22 mouse cellular contexts compared by ENCODE assay signal in the genomic region with DNA sequence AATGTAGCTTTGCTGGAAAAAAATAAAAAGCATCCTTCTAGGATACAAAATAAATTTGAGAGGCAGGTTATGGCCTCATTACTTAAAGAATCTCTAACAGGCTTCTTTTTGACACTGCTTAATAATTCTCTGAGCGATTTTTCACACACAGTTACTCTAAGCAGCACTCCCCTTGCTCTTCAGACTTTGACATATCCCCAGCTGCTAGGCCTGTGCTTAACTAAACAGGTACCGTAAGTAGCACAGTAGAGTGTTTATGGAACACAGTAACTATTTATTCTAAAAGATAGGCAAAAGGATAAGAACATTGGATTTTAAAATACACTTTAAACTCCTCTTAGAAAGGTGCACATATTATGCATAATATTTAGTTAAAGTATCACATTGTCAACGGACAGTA. TPM values are rescaled to one million over a fixed set of nuclear protein-coding genes. Genes with fewer than 3 reads are reported as not detected.
DNase-seq lines count a peak whose midpoint lies in the region; ATAC-seq and TF ChIP-seq lines count a peak whose summit lies in the region.
"Had no signal": no experiment of that assay in that cellular context is flagged by ENCODE, and none has a peak within 500 bp of the region (broad histone marks: within the 10 kb centered on the region; RNA-seq: fewer than 3 reads in every experiment).

No protein-coding gene starts in this region.

- no peaks in the 10 kb centered on the region for H3K79me2 ChIP-seq in liver, adult 2 months (ENCODE audit: control insufficient read depth, insufficient read depth, low read length)

- no peak for ATAC-seq in liver, embryonic 11.5 days (replicated peaks; ENCODE audit: low FRiP score)
- ATAC-seq in liver, postnatal 0 days = no peak
- no peak for ATAC-seq in liver, embryonic 12.5 days
- ATAC-seq: forebrain, embryonic 14.5 days had no signal

- no peaks in the 10 kb centered on the region for H3K9me3 ChIP-seq in liver, embryonic 11.5 days (ENCODE audit: control insufficient read depth, low read length)
- H3K9me3 ChIP-seq in liver, postnatal 0 days (ENCODE audit: low read length) = no peaks in the 10 kb centered on the region
- H3K9me3 ChIP-seq in liver, embryonic 12.5 days (replicated peaks) = no peaks in the 10 kb centered on the region
- H3K9me3 ChIP-seq: embryonic facial prominence, embryonic 13.5 days; embryonic facial prominence, embryonic 15.5 days; forebrain, embryonic 10.5 days; forebrain, embryonic 12.5 days had no signal

- no peak overlapping the region for H3K27ac ChIP-seq in liver, adult 2 months (replicated peaks; ENCODE audit: insufficient read depth, low read depth, low read length)
- no peak overlapping the region for H3K27ac ChIP-seq in liver, embryonic 11.5 days (ENCODE audit: low read depth, low read length)
- peak overlapping the region; percentile 89; the same call in 1 of the 2 replicates for H3K27ac ChIP-seq in liver, postnatal 0 days (ENCODE audit: low read depth)
- no peak overlapping the region for H3K27ac ChIP-seq in liver, embryonic 12.5 days
- H3K27ac ChIP-seq: embryonic facial prominence, embryonic 13.5 days; embryonic facial prominence, embryonic 15.5 days; forebrain, embryonic 10.5 days; forebrain, embryonic 12.5 days had no signal

- no peaks in the 10 kb centered on the region for H3K36me3 ChIP-seq in liver, adult 2 months (ENCODE audit: control insufficient read depth, insufficient read depth, low read length)
- no peaks in the 10 kb centered on the region for H3K36me3 ChIP-seq in liver, embryonic 11.5 days (ENCODE audit: control insufficient read depth, insufficient read depth, low read length)
- H3K36me3 ChIP-seq in liver, postnatal 0 days (replicated peaks; ENCODE audit: insufficient read depth, low read length) = no peaks in the 10 kb centered on the region
- H3K36me3 ChIP-seq in liver, embryonic 12.5 days = no peaks in the 10 kb centered on the region
- H3K36me3 ChIP-seq: embryonic facial prominence, embryonic 13.5 days; embryonic facial prominence, embryonic 15.5 days; forebrain, embryonic 10.5 days; forebrain, embryonic 12.5 days had no signal

- no peak overlapping the region for H3K9ac ChIP-seq in liver, adult 2 months (ENCODE audit: low read depth, low read length)
- H3K9ac ChIP-seq in liver, embryonic 11.5 days (ENCODE audit: low read depth, low read length) = no peak overlapping the region
- no peak overlapping the region for H3K9ac ChIP-seq in liver, postnatal 0 days (replicated peaks)
- H3K9ac ChIP-seq in liver, embryonic 12.5 days = no peak overlapping the region
- H3K9ac ChIP-seq: embryonic facial prominence, embryonic 13.5 days; embryonic facial prominence, embryonic 15.5 days; forebrain, embryonic 12.5 days had no signal

- H3K27me3 ChIP-seq in liver, adult 2 months (ENCODE audit: control insufficient read depth, insufficient read depth, low read length) = no peaks in the 10 kb centered on the region
- no peaks in the 10 kb centered on the region for H3K27me3 ChIP-seq in liver, embryonic 11.5 days (replicated peaks; ENCODE audit: control insufficient read depth, insufficient read depth, low read length)
- H3K27me3 ChIP-seq in liver, postnatal 0 days (ENCODE audit: insufficient read depth, low read length) = no peaks in the 10 kb centered on the region
- H3K27me3 ChIP-seq in liver, embryonic 12.5 days (replicated peaks) = no peaks in the 10 kb centered on the region
- H3K27me3 ChIP-seq: embryonic facial prominence, embryonic 13.5 days; embryonic facial prominence, embryonic 15.5 days; forebrain, embryonic 12.5 days had no signal

- WGBS in liver, adult 2 months = 34% methylated on average over 3 of the region's 3 CpGs
- 74% methylated on average over 3 of the region's 3 CpGs for WGBS in liver, embryonic 11.5 days
- WGBS in liver, postnatal 0 days (ENCODE audit: insufficient replicate concordance) = 59% methylated on average over 3 of the region's 3 CpGs
- WGBS in liver, embryonic 12.5 days (ENCODE audit: insufficient replicate concordance) = 58% methylated on average over 3 of the region's 3 CpGs

- DNase-seq in kidney, adult 9 months = peak; percentile 49
- DNase-seq in kidney, postnatal 4 days = no peak
- peak; percentile 82 for DNase-seq in liver, adult 2 months (ENCODE audit: extremely low read depth, low read depth, low spot score)
- DNase-seq in liver, embryonic 11.5 days (ENCODE audit: low spot score) = no peak
- DNase-seq in liver, postnatal 0 days = no peak
- DNase-seq: adrenal gland, adult 2 months; adrenal gland, postnatal 10 days; adrenal gland, postnatal 25 days; cerebellum, adult 11 months; cerebellum, adult 18-20 months; cerebellum, adult 8-10 months; cerebellum, adult 9-11 months; cerebellum, postnatal 14 days; cerebellum, postnatal 36 days; embryo, embryonic 11 days had no signal

- TF ChIP-seq CTCF in liver, adult 2 months (IDR thresholded peaks at IDR 0.05; ENCODE audit: low read depth, low read length) = no peak
- TF ChIP-seq CTCF in liver, postnatal 0 days (IDR thresholded peaks at IDR 0.05; ENCODE audit: low read depth) = no peak

- no peak for TF ChIP-seq POLR2A in liver, adult 2 months (IDR thresholded peaks at IDR 0.05; ENCODE audit: extremely low read depth, insufficient read depth, low read length)

- H3K4me1 ChIP-seq in liver, adult 2 months (ENCODE audit: control insufficient read depth, insufficient read depth, low read length) = peaks cover 2% of the 10 kb centered on the region; the same call in 1 of the 2 replicates
- no peaks in the 10 kb centered on the region for H3K4me1 ChIP-seq in liver, embryonic 11.5 days (replicated peaks; ENCODE audit: control insufficient read depth, insufficient read depth, low read length)
- H3K4me1 ChIP-seq in liver, postnatal 0 days (ENCODE audit: insufficient read depth) = no peaks in the 10 kb centered on the region
- no peaks in the 10 kb centered on the region for H3K4me1 ChIP-seq in liver, embryonic 12.5 days
- H3K4me1 ChIP-seq: embryonic facial prominence, embryonic 13.5 days; embryonic facial prominence, embryonic 15.5 days; forebrain, embryonic 10.5 days; forebrain, embryonic 12.5 days had no signal

- H3K4me3 ChIP-seq in liver, adult 2 months (ENCODE audit: insufficient read depth, low read depth, low read length) = no peak overlapping the region
- H3K4me3 ChIP-seq in liver, embryonic 11.5 days (ENCODE audit: low read depth, low read length) = no peak overlapping the region
- H3K4me3 ChIP-seq in liver, postnatal 0 days (ENCODE audit: low read depth, low read length) = no peak overlapping the region
- H3K4me3 ChIP-seq in liver, embryonic 12.5 days = no peak overlapping the region
- H3K4me3 ChIP-seq: embryonic facial prominence, embryonic 13.5 days; embryonic facial prominence, embryonic 15.5 days; erythroblast, embryonic 14.5 days; forebrain, embryonic 10.5 days; forebrain, embryonic 12.5 days had no signal

- TF ChIP-seq EP300 in liver, postnatal 0 days (IDR thresholded peaks at IDR 0.05; ENCODE audit: low read depth) = no peak

- no peak overlapping the region for H3K4me2 ChIP-seq in liver, embryonic 11.5 days
- no peak overlapping the region for H3K4me2 ChIP-seq in liver, postnatal 0 days (ENCODE audit: low read depth, low read length)
- H3K4me2 ChIP-seq in liver, embryonic 12.5 days = no peak overlapping the region
- H3K4me2 ChIP-seq: embryonic facial prominence, embryonic 13.5 days; embryonic facial prominence, embryonic 15.5 days; forebrain, embryonic 12.5 days had no signal

RNA-seq across cellular contexts. Expression of gene Ell2, which starts 54.6 kb away (rescaled TPM):
- 35.8 and 48.2 TPM in 2 replicates for total RNA-seq in liver, adult 2 months (2014; rRNA removed)
- 8.5 and 8.6 TPM in 2 replicates for polyA plus RNA-seq in liver, adult 2 months (2012; rRNA removed)
- 40.4 and 44.8 TPM in 2 replicates for polyA plus RNA-seq in liver, embryonic 11.5 days (2014; fragmentation: Nextera tagmentation; extraction: Ambion mirVana)
- polyA plus RNA-seq in liver, postnatal 0 days (2015; fragmentation: Nextera tagmentation; extraction: Ambion mirVana) = 12.1 and 13.7 TPM in 2 replicates
- polyA plus RNA-seq in liver, embryonic 12.5 days (2016; fragmentation: Nextera tagmentation; extraction: Ambion mirVana) = 59.6 and 66.2 TPM in 2 replicates

Comparison
In these comparisons a context has a peak if more than half of its experiments do, and no peak if none do; other contexts are left out.
1. DNase-seq: peak in kidney, adult 9 months (single experiment) and liver, adult 2 months (single experiment); none in kidney, postnatal 4 days (0 of 2), liver, embryonic 11.5 days (single experiment) and liver, postnatal 0 days (single experiment).